Mouse (Mus musculus) kidney, adult 8-10 months (tissue): ENCODE measurements around the gene 2210016L21Rik.

ENCODE experiments used
- DNase-seq, 2 experiments: peaks; one replicate each; pipeline ENCODE4 v3.0.0; 2022

Gene 2210016L21Rik

GRCm38 (mm10) chr5:114979250-114980121, 37.5 kb downstream of the 2210016L21Rik start:
- peak; percentile 60 to 72 for DNase-seq

DNA sequence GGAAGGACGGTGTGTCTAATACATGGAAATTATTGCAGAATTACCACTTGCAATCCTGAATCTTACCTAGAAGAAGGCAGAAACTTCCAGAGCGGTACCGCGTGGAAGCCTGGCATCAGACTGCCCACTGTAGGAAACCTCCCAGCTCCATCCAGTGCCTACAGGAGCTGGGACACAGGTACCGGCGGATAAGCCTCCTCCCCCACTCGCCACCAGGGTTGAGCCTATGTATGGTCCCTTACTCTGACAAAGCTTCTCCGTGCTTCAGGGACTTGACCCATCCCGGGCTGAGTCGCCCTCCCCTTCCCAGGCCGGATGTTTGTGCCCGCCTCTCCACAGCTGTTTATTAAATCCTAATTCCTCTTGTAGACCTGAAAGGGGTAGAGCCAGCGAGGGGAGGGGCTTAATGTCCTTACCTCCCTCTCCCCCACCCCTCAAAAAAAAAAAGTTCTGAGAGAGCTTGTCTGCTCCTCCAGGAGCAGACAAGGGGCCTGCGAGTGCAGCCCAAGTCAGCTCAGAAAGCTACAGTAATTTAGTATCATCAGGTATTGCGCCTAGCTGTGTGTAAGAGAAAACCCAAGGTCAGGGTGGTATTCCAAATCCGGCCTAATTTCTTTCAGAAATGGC, 38.3 kb downstream of the 2210016L21Rik start:
- DNase-seq = no peak

GRCm38 (mm10) chr5:114982001-114982400, 40.0 kb downstream of the 2210016L21Rik start:
- DNase-seq = no peak

- DNase-seq = no peak
These were observed 43.1 kb downstream of the 2210016L21Rik start for GRCm38 (mm10) chr5:114985074-114985473.

DNA sequence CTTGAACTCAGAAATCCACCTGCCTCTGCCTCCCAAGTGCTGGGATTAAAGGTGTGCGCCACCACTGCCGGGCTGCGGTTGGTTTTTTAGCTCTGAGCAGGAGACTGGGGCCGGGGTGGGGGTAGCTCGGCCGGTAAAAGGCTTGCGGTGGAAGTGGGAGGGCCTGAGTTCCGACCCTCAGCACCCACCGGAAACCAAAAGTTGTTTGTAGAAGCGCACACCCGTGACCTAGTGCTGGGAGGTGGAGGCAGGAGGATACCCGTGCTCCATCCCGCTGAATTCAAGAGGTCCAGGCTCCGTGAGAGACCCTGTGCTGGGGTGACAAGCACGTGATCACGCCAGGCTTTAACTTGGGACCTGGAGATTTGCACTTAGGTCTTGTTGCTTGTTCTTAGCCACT, 54.5 kb downstream of the 2210016L21Rik start:
- no peak for DNase-seq

GRCm38 (mm10) chr5:114997327-114997726, 55.4 kb downstream of the 2210016L21Rik start:
- DNase-seq = no peak
